Mouse (Mus musculus) WW6 (cell line): ENCODE measurements around the gene Ercc5.

Source experiments
- DNase-seq: peaks from one replicate; pipeline ENCODE4 v3.0.0-alpha.2; 2013; ENCODE audit warnings: low read depth, low spot score

The Ercc5 gene

DNA sequence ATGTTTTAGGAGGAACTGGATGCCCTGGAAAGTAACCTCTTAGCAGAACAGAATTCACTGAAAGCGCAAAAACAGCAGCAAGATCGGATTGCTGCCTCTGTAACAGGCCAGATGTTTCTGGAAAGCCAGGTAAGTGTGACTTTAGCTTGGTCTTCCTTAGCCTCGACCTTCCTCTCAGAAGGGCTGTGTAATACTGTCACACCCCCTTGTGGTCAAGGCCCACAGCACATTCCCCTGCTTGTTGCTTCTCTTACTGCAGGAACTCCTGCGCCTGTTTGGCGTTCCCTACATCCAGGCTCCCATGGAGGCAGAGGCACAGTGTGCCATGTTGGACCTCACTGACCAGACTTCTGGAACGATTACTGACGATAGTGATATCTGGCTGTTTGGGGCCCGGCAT is 26.4 kb downstream of the Ercc5 start:
- peak; percentile 28 for DNase-seq

DNA sequence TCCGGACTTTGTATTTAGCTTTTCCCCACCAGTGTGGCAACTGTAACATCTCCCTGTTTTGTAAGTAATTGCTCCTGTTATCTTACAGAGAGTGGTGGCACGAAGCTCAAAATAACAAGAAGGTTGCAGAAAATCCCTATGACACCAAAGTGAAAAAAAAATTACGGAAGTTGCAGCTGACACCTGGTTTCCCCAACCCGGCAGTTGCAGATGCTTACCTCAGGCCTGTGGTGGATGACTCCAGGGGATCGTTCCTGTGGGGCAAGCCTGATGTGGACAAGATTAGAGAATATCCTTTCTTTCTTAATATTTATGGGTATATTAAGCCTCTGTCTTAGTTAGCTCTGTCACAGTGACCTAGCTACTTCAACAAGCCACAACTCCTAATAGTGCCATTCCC is 30.5 kb downstream of the Ercc5 start:
- DNase-seq: no peak

DNA sequence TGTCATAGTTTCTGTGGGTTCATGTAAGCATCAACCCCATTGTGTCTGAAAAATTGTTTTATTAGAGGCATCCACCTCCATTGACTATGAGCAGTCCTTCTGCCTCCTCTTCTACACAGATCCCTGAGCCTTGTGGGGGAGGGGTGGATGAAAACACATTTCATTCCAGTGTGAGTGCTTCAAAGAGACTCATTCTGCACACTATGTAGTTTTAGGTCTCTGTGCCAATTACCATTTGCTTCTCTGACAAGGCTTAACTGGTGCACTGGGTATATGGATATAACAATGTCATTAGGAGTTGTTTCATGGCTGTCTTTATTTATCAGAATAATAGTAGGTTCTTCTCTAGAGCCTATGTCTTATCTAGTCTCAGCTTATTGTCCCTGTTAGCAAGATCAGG is 38.9 kb downstream of the Ercc5 start:
- no peak for DNase-seq

DNA sequence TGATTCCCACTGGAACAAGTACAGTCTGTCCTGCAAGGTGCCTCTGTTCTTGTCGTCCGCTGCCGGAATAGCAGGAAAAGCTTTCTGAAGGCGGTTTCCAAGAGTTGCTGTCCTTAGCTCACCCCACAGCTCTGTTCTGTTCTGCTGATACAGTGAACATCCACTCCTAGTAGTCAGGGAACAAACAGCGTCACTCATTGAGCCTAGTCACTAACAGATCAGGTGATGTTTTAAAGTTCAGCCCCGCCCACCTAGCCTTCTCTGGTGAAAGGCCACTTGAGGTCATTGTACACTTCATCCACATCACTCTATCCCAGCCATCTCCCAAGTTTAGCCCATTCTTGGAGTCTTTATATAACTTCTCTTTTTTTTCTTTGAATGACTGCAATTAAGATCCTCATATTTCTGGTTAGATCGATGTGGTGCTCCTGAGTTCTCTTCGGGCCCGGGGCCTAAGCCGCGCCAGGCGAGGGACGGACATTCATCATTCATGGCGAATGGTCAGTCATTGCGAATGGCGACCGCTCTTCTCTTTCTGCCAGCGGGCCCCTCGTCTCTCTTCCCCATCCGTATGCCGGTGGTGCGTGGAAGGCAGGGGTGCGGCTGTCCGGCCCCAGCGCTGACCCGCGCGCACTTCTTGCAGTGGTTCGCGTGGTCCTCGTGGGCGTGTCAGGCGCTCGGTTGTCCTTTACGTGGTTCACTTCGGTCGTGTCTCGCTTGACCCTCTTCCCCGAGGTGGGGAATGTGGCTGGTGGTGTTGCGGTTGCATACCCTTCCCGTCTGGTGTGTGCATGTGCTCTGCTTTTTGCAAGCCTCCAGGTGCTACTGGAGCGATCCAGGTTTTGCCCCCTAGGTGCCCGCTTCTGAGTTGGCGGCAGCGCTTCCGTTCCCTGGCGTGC is 51.0 kb downstream of the Ercc5 start:
- no peak for DNase-seq

DNA sequence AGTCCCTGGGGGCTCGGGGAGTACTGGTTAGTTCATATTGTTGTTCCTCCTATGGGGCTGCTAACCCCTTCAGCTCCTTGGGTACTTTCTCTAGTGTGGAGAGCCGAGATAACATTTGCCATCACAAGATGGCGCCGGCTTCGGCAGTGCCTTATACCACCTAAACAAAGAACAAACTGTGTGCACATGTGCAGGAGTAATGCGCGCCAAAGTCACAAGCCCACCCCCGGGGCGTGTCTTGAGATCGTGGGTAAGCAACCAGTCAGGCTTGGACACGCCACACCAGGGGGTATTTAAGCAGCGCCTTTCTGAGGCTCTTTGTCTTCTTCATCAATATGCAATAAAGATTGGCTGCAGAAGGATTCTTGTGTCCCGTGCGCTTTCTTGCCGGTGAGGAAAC is 55.3 kb downstream of the Ercc5 start:
- no peak for DNase-seq

DNA sequence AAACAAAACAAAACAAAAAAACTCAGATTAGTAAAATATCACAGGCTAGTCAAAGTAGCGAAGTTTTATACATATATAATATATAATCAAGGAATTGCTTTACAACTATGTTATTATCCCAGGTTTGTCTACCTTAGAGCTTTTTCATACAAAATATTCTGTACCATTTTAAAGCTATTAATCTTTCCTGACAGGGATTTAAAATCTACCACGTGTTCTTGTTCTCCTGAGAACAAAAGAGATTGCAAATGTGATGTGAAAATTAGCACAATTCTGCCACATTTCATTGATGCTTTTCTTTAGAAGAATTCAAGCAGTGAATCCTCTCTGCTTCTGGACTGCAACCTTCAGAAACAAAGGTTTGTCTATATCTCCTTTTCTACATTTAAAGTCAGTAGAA is 66.9 kb downstream of the Ercc5 start:
- no peak for DNase-seq

DNA sequence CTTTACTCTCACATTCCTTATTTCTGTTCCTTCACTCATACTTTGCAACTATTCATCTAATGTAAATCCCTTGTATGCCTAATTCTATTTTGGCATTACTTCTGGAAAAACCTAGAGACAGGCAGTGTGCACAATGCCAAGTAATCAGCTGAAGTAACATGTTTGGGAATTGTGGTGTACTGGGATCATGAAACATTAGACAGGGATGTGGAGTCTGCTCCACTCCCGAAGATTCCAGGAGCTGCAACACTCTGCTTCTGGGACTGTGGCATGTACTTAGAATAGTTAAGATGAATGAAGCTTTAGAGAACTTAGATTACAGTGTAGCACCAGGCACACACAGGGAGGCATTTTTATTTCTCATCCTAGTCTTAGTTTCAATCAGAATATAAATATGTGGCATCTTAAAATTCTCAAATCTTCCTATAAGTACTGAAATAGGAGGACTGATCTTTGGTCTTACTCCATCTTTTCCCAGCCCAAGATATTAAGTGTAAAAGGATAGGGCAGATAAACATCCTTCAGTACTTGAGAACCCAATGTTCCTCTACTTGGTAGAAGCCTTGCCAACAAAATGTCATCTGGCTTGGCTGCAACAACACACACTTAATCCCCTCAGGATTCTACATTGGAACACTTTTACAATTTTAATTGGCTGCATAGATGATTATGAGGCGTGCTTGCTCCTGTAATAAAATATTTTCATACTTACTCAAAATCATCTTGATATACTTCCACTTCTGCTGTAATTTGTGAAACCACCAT is 69.0 kb downstream of the Ercc5 start:
- DNase-seq: no peak

DNA sequence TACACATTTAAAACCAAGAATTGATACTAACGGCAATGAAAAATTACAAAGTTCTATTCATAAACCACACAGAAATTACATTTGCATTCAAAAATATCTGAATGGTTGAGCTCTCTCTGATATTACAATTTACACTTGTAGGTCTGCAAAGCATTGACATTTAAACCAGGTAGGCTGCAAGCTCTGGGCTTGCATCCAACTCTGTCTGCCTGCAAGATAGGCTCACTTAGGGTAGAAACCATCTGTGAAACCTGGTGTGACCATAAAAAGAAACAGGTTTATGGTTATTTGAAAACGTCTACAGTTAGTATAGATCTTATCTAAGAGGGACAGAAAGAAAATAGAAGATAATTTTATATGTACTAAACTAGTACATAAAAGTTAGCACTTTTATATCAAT is 69.6 kb downstream of the Ercc5 start:
- DNase-seq: no peak

DNA sequence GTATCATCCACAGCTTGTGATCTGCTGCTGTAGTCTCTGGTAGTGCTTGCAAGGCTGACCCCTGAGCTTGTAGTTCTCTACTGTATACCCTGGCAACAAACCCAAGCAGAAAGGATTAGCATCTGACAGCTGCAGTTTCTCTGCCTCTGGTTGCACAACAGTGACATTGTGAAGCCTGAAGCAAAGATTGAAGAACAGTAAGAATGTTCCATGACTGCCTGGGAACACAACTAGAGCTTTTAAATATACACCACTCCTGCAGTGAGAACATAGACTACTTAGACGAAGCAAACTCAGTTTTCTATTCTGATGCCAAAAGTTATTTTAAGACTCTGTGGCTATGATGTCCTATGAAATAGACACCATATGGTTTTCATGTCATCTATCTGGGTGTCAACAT is 71.3 kb downstream of the Ercc5 start, which contains the start of gene Mettl21e:
Mettl21e (minus strand) TSS at position 86 of the 400 bp plus-strand sequence.
- no peak for DNase-seq

DNA sequence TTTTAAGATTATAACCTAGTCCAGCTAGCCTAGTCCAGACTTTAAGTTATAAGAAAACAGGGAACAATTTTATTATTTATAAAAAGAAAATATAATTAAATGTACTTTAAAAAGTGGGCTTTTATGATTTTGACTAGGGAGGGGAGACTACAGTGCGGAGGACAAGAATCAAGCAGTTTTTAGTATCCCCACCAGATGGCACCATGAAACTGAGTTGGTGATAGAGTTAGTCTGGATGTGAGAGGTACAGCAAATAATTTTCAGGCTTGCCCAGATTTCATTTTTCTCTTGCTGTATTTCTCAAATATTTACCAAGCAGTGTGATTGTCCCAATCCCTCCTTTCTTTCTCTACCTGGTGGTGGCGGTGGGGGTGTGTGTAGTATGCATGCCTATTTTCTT is 81.5 kb downstream of the Ercc5 start:
- DNase-seq: no peak
